Mouse (Mus musculus) brain, embryonic 14.5 days (tissue): ENCODE measurements around the gene Dnlz. TPM values are rescaled to one million over a fixed set of nuclear protein-coding genes. Genes with fewer than 3 reads are reported as not detected.

Source experiments
- DNase-seq: peaks from one replicate; pipeline ENCODE4 v3.0.0-alpha.2; 2011; ENCODE audit warnings: low read depth
- CTCF ChIP-seq: fragments of 200-500 bp; IDR thresholded peaks from 2 replicates; pipeline ENCODE4 v1.5.1; 2012; ENCODE audit warnings: inconsistent platforms, mild to moderate bottlenecking, moderate library complexity, borderline replicate concordance; ENCODE audit not compliant: insufficient read depth, insufficient read length; ENCODE audit errors: extremely low read depth
- POLR2A ChIP-seq: fragments of 200-500 bp; IDR thresholded peaks from 2 replicates; pipeline ENCODE4 v1.6.1; 2012; ENCODE audit warnings: mild to moderate bottlenecking, inconsistent platforms, borderline replicate concordance; ENCODE audit not compliant: poor library complexity, insufficient read depth, insufficient read length, severe bottlenecking; ENCODE audit errors: extremely low read depth
- polyA plus RNA-seq: library from polyadenylated mRNA; depleted of rRNA; stranded (reverse); fragments of >200 nt; gene quantifications from 2 replicates; pipeline ENCODE4 v1.2.3, GENCODE M21; 2012

The Dnlz gene
- polyA plus RNA-seq, 1 experiment, result 31.0 TPM

- DNase-seq, result no peak
- no peak for TF ChIP-seq POLR2A
- TF ChIP-seq CTCF, result no peak
Measured at GRCm38 (mm10) chr2:26330056-26330468, 21.8 kb downstream of the Dnlz start.

GRCm38 (mm10) chr2:26329402-26329801 lies 22.5 kb downstream of the Dnlz start:
- TF ChIP-seq POLR2A (no peak), CTCF (no peak)
- DNase-seq, result no peak

- no peak for DNase-seq
- no peak for TF ChIP-seq CTCF
- no peak for TF ChIP-seq POLR2A
Measured at GRCm38 (mm10) chr2:26327852-26328251, 24.1 kb downstream of the Dnlz start.

DNA sequence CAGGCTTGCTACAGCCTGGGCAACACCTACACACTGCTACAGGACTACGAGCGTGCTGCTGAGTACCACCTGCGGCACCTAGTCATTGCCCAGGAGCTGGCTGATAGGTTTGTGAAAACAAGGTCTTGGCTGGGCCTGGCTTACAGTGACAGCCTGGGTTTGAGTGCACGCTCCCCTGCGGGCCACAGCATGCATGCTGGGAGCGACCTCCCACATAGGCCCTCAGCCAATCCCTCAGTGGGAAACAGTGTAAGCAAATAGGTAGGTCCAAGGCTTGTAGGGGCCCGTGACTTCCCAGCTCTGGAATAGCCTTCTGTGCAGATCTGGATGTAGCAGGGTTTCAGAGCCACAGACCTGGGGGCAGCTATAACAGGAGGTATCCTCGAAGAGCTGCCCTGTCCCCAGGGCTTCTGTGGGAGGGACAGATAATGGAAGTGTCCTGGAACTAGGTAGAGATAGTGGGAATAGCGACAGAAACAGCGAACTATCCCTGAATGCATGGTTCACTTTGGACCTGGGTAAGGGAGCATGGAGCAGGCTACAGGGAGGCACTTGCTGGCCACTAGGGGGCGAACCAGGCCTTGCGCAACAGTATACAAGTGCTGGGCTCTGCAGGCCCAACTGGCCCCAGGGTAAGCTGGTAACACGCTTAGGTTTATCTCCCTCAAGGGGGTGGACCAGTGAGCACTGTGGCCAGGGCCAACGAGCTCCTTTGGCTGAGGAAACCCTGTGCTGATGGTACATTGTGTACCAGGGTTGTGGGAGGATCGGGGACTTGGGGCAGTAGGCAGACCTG lies 26.3 kb downstream of the Dnlz start:
- TF ChIP-seq CTCF (peak; percentile 92), POLR2A (no peak)
- peak; percentile 79 for DNase-seq

DNA sequence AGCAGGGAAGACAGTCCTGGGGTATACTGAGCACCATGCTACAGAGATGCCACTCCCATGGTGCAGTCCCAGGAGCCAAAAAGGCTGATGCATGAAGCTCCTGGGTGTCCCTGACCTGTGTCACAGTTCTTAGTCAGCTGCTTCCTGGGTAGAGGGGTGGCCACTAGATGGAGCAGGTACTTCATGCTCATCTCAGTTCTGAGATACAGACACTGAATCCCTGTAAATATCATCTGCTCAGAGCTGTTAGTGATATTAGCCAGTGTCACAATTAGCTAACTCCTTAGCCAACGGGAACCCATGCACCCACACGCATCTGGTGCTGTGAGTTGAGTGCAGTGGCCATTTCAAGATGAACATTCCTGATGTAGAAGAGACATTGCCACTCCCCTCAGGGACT lies 27.0 kb downstream of the Dnlz start:
- TF ChIP-seq POLR2A, result no peak
- peak; percentile 29; the same call in 1 of the 2 replicates for TF ChIP-seq CTCF
- DNase-seq, result no peak

- DNase-seq, result no peak
- TF ChIP-seq CTCF, result no peak
- TF ChIP-seq POLR2A, result no peak
Measured at GRCm38 (mm10) chr2:26323589-26324325, 28.2 kb downstream of the Dnlz start.

GRCm38 (mm10) chr2:26320245-26321185 lies 31.4 kb downstream of the Dnlz start:
- no peak for DNase-seq
- TF ChIP-seq CTCF (no peak), POLR2A (no peak)

- no peak for DNase-seq
- TF ChIP-seq CTCF, result no peak
- TF ChIP-seq POLR2A, result no peak
Measured at GRCm38 (mm10) chr2:26319519-26320244, 32.2 kb downstream of the Dnlz start.

DNA sequence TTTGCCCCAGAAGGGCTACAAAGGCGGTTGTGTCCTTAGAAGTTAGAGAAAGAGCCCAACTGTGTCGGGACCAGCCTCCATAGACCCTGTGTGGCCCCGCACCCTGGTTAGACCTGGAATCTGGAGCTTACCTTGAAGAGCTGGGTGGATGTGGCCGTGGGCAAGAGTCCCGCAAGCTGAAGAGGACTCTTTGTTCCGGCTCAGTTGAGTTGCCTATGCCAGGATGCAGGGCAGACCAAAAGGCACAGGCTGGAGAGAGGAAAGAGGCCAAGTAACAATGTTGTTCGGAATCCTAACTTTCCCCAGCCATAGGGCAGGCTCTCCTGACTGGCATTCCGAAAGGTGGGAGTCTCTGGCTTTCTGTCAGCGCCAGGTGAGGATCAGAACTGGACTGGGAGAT lies 32.8 kb downstream of the Dnlz start:
- DNase-seq, result no peak
- TF ChIP-seq POLR2A (no peak), CTCF (no peak)

DNA sequence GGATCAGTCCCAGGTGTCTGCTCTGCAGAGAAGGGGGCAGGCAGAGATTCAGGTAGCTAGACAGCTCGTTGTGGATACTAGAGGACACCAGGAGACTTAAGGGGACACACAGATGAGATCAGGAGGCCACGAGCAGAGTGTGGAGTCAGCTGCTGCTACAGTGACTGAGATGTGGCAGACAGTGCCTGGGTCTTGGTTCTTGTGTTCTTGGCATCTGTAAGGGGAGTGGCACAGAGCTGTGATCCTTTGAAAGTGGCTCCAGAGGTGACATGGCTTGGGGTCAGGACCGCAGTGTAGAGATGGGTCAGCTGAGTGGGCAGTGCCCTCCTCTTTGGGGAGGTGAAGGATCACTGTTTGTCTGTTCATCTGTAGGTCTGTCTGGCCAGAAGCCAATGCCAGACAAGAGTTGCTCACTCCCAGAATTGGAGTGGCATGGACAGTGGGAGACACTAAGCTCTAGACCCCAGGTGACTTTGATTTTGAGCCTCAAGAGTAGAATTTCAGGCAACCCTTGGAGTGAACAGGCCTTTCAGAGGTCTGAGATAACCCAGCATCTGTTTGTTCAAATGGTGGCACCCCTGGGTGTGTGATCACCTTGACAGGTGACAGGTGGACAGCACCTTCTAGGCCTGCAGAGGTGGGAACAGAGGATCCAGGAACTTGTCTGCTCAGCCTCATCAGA lies 33.8 kb downstream of the Dnlz start:
- DNase-seq, result no peak
- TF ChIP-seq CTCF (no peak), POLR2A (no peak)

DNA sequence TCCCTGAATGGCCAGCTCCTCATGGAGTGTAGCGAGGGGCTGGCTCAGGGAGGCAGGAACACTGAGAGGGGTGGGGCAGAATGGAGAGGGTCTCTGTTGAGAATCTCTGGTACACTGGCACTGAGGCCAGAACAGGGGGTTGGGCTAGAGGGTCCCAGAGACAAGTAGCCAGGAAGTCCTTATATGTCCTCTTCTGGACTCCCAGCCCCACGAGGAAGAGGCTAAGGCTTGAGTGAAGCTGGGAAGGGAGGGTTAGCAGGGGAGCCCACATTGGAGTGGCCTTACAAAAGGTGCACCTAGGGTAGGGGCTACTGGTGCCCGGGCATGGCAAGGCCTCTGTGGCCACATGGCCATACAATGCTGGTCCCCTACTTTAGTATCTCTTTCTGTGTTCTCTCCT lies 34.5 kb downstream of the Dnlz start:
- no peak for TF ChIP-seq POLR2A
- TF ChIP-seq CTCF, result no peak
- no peak for DNase-seq
